Mouse (Mus musculus) gastrocnemius, adult 18-20 months (tissue): ENCODE measurements around the gene Alk. TPM values are rescaled to one million over a fixed set of nuclear protein-coding genes. Genes with fewer than 3 reads are reported as not detected.

Experiments
- DNase-seq: peaks from one replicate; pipeline ENCODE4 v3.0.0; 2021; ENCODE audit warnings: low spot score
- total RNA-seq, 2 experiments: library from RNA; stranded (reverse); gene quantifications; 2 replicates each; pipeline ENCODE4 v1.2.3; 2021

The Alk gene
- total RNA-seq, 2 experiments from 2014 or later, result not detected

- DNase-seq, result no peak
Measured at GRCm38 (mm10) chr17:71881369-71881768, 723.1 kb downstream of the Alk start.

GRCm38 (mm10) chr17:71875492-71875891, 728.9 kb downstream of the Alk start:
- DNase-seq, result no peak

DNA sequence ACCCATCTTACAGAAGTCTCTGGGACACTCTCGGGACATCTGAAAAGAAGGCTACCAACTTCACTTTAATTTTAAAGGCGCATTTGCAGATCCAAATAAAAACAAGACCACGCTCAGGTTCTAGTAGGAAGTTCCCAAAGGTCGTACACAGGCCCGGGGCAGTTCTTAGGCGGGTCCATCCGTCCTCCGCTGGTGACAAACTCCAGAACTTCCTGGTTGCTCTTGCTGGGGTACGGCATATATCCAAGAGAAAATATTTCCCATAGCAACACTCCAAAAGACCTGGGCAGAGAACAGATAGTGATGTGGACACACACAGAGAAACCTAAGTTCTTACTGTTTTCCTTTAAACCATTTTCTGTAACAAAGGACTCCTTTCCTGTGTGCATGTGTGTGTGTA, 729.6 kb downstream of the Alk start:
- no peak for DNase-seq

- DNase-seq, result peak; percentile 66
Measured at GRCm38 (mm10) chr17:71874077-71874476, 730.4 kb downstream of the Alk start.

DNA sequence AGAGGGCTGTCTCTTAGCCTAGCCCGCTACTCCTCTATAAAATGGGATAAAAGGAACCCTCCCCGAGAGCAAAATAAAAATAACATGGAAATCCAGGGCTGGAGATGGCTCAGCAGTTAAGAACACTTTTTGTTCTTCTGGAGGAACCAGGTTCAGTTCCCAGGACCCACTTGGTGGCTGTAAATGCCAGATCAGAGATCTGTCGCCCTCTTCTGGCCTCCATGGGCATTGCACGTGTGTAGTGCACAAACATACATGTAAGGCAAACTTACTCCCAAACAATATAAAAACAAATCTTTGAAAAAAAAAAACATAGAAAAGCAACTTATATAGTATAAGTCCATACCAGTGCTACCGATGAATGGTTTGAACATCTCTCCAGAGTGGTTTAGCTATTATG, 731.5 kb downstream of the Alk start:
- DNase-seq, result peak; percentile 12

- DNase-seq, result no peak
Measured at GRCm38 (mm10) chr17:71871981-71872380, 732.4 kb downstream of the Alk start.

DNA sequence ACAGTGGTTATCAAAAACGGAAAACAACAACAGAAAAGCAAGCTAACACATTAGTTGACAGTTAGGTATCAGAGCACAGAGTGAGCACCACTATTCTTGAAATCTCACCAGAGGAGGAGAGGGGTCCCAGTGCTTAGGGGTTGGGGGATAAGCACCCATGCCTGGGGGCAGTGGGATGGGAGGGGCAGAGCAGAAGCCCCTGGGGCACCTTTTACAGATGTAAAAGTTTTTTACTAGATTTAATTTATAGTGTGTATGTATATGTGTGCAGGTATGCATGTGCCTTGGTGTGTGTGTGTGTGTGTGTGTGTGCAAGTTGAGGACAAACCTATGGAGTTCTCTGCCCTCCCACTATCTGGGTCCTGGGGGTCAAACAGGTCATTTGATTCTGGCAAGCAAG, 733.8 kb downstream of the Alk start:
- DNase-seq, result no peak

DNA sequence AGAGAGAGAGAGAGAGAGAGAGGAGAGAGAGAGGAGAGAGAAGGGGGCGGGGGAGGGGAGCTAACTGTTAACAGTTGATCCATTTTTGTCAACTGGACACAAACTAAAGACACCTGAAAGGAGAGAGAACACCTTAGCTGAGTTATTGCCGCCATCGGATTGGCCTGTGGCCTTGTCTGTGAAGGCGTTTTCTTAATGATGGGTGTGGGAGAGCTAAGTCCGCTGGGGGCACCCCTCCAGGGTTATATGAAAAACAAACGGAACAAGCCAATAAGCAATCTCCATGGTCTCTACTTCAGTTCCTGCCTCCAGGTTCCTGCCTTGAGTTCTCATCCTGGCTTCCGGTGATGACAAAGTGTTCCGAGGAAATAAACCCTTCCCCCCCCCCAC, 734.2 kb downstream of the Alk start:
- no peak for DNase-seq

- DNase-seq, result no peak
Measured at GRCm38 (mm10) chr17:71869372-71870231, 734.8 kb downstream of the Alk start.

DNA sequence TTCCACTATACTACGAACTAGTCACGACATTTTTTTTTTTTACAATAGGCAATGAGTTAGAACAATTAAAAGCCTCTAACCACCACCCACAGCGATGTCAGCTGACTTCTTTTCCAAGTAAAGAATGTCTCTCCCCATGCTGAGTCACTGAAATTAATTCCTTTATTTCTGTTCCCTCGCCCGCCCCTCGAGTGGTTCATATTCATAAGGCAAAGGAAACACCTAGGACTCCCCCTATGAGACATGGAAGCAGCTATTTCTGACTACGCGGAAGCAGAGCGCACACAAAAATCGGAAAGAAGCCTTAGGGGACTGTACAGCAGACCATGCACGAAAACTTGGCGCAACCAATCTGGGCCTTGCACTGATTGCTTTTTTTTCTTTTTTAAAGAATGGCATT, 735.6 kb downstream of the Alk start:
- DNase-seq, result no peak

- DNase-seq, result no peak
Measured at GRCm38 (mm10) chr17:71867892-71868291, 736.5 kb downstream of the Alk start.

GRCm38 (mm10) chr17:71865437-71865836, 739.0 kb downstream of the Alk start:
- no peak for DNase-seq

- no peak for DNase-seq
Measured at GRCm38 (mm10) chr17:71864039-71864438, 740.4 kb downstream of the Alk start.

GRCm38 (mm10) chr17:71862895-71863294, 741.5 kb downstream of the Alk start:
- no peak for DNase-seq

DNA sequence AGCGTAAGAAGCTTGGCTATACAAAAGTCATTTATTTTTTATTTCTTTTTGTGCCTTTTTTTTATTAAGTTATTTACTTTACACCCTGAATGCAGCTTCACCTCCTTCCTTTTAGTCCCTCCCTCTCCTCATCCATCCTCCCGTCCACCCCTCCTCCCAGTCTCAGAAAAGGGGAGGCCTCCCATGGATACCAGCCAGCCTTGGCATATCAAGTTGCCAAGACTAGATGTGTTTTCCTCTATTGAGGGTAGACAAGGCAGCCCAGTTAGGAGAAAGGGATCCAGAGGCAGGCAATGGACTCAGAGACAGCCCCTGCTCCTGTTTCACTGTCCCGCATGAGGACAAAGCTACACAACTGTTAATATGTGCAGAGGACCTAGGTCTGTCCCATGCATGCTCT, 742.2 kb downstream of the Alk start:
- DNase-seq, result no peak

GRCm38 (mm10) chr17:71831960-71832359, 772.5 kb downstream of the Alk start:
- DNase-seq, result no peak

DNA sequence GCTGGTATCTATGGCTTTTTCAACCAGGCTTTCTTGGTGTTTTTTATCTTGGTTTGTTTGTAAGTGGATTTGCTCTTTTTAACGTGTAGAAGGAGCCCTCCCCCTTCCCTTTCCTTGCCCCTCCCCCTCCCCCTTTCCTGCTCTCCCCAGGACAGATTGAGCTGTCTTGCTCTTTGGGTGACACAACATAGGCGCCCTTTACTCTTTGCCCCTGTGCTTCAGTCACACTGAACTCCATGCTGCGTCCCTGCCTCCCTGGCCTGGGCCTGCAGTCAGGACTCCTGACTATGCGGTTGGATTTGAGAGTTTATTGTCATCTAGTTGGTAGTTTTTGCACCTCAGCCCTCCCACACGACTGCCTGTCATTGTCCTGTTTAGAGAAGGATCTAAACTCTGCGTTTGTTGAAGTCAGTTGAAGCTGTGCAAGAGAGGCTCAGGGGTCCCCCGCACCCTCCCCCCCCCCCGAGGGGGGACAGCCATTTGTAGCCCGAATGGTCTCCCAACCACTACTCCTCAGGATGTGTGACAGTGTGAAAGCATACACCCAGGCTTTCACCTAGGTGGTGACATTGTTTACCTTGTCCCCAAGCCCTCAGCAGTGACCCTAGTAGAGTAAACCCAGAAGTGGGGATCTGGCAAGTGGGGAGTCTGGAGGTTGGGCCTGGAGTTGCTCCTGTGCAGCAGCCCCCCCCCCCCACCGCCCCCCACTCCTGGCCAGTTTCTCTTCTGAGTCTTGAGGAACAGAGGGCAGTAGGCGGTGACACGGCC, 775.6 kb downstream of the Alk start:
- DNase-seq, result no peak

DNA sequence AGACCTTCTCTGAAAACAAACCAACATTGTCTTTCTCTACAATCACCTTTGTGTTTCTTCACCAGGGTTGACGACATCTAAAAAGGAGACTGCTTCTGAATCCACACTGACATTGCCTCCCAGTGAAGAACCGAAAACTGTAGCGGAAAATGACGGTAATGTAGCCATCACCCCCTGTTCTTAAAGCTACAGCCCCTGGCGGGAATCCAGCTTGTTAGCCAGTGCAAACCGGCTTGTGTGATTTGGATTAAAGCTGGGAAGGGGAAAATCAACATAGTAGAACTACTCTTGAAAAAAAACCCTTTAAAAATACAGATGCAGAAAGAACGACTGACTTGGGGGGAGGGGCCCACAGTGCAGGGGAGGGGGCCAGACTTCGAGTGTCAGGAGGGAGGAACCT, 776.8 kb downstream of the Alk start:
- no peak for DNase-seq

- DNase-seq, result no peak
Measured at GRCm38 (mm10) chr17:71826603-71827002, 777.8 kb downstream of the Alk start.

- DNase-seq, result no peak
Measured at GRCm38 (mm10) chr17:71823622-71824306, 780.7 kb downstream of the Alk start.
